Mouse (Mus musculus) gastrocnemius, postnatal 36 days (tissue): ENCODE measurements around the gene Apobec2. TPM values are rescaled to one million over a fixed set of nuclear protein-coding genes. Genes with fewer than 3 reads are reported as not detected.
"Not testable (repeated sequence)": the region's sequence is repeated elsewhere in the genome, so short reads cannot be mapped to it uniquely, and the experiment has no call there.

ENCODE experiments used
- DNase-seq, 2 experiments: peaks; one replicate each; pipeline ENCODE4 v3.0.0; 2022
- intact Hi-C: fragments of 180-260 bp; cut with DNase I; formaldehyde crosslinking; loops from one replicate; pipeline ENCODE4 v1.15.1; 2025
- long read RNA-seq, 2 experiments: library from polyadenylated mRNA; stranded (forward); transcript quantifications; one replicate each; pipeline ENCODE4 v2.0.0; 2021
- total RNA-seq, 2 experiments: library from RNA; stranded (reverse); gene quantifications; 2 replicates each; pipeline ENCODE4 v1.2.3; 2021

The Apobec2 gene
- total RNA-seq = 100 to 1,000 TPM; 445 to 493 TPM
- long read RNA-seq, experiment 1, transcript Apobec2-201 (3 exons, 1,420 nt) = major isoform, 427 of 5,734 reads
- long read RNA-seq, experiment 1, partial matches to known transcripts = 25 of 5,734 reads
- long read RNA-seq, experiment 1, other reads (novel, unspliced or antisense) = 5,280 of 5,734 reads
- long read RNA-seq, experiment 2, transcript Apobec2-201 (3 exons, 1,420 nt) = major isoform, 596 of 6,164 reads
- long read RNA-seq, experiment 2, partial matches to known transcripts = 23 of 6,164 reads
- long read RNA-seq, experiment 2, other reads (novel, unspliced or antisense) = 5,543 of 6,164 reads

DNA sequence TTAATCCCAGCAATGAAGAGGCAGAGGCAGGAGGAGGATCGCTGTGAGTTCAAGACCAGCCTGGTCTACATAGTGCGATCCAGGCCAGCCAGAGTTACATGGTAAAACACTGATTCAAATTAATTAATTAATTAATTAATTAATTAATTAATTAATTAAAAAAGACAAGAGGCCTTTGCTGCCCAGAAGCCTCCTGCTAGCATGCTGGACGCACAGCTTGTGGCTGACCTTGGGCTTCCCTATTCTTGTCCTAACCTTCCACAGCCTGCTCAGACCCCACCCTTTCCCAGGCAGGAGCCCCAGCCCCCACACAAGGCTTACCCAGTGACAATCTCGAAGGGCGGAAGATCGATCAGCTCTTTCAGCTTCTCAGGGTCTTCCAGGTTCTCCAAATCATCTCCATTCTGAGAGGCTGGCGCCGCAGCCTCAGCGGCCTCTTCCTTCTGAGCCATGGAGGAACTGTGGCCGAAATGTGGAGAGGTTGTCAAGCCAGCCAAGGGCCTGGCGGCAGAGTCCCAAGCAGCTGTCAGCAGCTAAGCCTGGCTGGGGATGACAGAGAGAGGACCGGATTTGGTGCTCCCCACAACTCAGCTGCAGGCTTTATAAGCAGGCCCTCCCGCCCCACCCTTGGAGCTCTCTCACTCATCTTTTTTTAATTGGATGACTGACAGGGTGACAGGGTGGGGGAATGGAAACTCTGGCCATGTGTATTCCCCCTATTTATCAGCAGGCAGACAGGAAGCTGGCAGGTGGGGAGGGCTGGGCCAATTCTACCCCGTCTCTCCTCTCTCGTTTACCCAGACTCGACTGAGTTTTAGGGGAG lies at the start of gene Apobec2:
Gene Apobec2, minus strand, starts transcription at position 773 of the 823 bp plus-strand sequence.
- intact Hi-C loops = no loop called here
- peak in 1 of 2 experiments; percentile 35 for DNase-seq

DNA sequence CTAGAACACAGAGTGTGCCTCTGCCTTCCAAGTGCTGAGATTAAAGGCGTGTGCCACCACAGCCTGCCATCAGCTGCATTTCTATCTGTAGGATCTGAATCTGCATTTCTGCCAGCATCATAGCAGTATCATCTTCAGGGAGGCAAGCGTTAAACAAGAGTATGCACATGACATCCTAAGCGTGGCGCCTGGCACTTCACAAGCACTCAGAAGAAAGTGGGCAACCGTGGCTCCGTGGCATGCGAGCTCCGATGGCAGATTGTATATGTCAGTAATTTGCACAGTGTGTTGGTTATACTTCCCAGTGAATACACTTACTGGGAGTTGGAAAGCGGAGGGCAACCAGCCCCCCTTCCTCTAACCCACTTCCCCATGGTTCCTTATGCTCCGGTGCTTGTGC lies 47.2 kb upstream of the Apobec2 start:
- intact Hi-C loops = no loop called here
- DNase-seq = no peak

DNA sequence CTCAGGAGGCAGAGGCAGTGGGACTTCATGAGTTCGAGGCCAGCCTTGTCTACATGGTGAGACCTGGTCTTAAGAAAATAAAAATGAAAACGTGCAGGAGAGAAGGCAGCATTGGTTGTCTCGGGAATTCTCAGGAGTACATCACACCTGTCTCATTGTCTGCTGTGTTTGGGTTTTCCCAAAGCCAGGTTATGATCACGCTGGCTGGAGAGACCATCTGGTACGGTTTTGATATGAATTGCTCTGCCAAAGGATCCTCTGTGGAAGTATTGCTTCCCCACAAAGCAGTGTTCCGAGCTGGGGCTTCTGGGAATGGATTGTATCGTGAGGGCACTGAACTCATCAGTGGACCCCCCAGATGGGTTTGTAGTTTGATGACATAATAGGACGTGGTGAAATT lies 42.7 kb upstream of the Apobec2 start:
- intact Hi-C loops = no loop called here
- DNase-seq = no peak

DNA sequence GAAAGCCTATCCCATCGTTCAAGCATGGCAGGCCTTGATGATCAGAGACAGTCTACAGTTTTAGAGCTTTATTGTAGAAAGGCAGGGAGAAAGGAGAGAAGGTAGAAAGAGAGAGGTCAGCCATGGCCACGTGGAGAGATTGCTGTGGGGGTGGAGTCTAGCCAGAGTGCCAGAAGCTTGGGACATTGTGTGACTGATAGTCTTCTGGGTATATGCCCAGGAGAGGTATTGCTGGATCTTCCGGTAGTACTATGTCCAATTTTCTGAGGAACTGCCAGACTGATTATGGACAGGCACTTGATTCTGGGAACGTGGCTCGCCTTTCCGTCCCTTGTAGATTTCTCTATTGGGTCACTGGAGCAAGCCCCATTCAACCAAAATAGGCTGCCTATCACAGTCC lies 41.6 kb upstream of the Apobec2 start:
- intact Hi-C loops, DNase-seq: not testable (repeated sequence)

DNA sequence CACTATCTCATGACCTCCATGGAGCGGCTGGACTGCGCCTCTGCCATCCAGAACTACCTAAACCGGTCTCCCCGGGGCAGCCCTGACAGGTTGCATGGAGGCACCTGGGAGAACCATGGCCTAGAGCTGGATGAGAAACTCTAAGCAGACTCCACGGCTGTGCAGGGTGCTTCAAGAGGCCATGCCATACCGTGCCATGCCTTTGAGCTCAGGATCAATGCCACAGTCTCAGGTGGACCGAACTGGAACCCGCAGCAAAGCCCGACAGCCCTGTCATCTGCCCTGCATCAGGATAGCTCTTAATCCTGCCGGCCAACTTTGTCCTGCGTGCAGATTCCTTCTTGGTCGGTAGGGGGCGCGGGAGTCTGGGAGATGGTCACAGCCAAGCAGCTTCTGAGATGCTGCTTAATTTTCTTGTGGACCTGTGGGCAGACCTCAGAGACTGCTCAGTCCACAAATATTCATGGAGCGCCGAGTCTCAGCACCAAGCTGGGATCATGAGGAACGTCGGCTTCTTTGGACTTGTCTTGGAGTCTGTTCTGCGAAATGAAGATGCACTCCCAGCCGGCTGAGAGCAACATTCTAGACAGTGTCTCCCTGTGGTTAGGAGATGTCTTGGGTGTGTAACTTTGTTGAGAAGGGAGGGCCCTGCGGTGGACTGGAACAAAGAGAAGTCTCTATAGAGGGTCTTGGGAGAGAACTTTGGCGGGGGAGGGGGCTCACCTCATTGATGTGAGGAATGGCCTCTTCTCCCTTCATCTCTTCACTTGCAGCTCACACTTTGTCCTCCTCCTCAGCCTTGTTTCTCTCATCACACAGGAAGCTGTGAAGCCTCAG lies 34.9 kb upstream of the Apobec2 start:
- intact Hi-C loops = loop anchor here (2.0 to 10.0 kb wide), 2 partner anchors 135 to 717 kb away; no protein-coding TSS in a partner anchor
- peak; percentile 70 to 75 for DNase-seq

DNA sequence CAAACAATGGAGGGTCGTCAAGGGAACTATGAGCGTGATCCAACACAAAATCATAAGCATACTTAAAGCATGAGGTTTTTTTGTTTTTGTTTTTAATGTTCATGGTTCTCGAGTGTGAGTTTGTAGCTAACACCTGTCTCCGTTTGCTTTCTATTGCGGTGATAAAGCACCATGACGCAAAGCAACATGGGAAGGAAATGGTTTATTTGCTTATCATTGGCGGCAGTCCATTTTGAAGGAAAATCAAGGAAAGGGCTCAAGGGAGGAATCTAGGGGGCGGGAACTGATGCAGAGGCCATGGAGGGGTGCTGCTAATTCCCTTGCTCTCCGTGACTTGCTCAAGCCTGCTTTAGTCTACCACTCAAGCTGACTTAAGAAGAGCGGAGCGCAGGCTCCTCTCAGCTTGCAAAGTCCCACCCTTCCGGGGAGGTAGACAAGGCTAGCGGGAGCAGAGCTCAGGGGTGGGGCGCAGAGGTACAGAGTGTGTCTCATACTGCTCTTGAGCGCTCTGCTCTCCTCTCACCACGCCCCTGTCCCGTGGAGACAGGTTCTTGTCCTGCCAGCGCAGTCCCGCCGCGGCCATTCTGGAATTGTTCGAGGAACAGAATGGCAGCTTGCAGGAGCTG lies 34.2 kb upstream of the Apobec2 start:
- intact Hi-C loops = loop anchor here (2.0 to 10.0 kb wide), 2 partner anchors 136 to 718 kb away; no protein-coding TSS in a partner anchor
- no peak for DNase-seq

DNA sequence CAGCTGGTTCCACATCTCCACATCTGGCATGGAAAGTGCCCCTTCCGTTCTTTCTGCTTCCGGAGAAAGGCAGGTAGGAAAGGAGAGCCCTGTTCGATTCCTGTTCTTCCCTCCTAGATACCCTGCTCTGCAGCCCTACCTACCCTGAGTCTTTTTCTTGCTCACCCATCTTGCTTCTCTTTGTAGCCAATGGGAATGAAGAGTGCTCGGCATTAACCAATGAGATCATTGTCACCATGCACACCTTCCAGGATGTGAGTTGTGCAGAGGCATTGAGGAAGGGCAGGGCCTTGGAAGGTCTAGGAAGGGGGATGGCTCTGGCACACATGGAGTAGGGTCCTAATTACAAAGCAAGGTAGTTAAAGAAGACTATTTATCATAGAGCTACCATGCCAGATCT lies 30.7 kb upstream of the Apobec2 start:
- no peak for DNase-seq
- intact Hi-C loops = loop anchor here (10.0 kb wide), 1 partner anchor 721 kb away; no protein-coding TSS in a partner anchor

DNA sequence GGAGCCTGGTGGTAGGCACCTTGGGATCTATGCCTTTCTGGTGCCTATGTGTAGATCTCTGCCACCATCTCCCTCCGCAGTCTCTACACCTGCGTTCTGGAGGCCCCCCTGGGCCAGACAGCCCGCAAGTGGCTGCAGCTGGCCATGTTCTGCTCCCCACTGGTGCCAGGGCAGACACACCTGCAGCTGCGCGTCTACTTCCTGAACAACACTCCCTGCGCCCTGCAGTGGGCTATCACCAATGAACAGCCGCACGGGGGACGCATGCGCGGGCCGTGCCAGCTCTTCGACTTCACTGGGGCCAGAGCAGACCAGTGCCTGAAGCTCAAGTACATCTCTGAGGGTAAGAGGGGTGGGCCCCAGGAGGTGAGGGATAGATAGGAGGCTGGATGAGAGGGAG lies 29.4 kb upstream of the Apobec2 start:
- intact Hi-C loops = loop anchor here (10.0 kb wide), 1 partner anchor 723 kb away; no protein-coding TSS in a partner anchor
- DNase-seq = no peak

DNA sequence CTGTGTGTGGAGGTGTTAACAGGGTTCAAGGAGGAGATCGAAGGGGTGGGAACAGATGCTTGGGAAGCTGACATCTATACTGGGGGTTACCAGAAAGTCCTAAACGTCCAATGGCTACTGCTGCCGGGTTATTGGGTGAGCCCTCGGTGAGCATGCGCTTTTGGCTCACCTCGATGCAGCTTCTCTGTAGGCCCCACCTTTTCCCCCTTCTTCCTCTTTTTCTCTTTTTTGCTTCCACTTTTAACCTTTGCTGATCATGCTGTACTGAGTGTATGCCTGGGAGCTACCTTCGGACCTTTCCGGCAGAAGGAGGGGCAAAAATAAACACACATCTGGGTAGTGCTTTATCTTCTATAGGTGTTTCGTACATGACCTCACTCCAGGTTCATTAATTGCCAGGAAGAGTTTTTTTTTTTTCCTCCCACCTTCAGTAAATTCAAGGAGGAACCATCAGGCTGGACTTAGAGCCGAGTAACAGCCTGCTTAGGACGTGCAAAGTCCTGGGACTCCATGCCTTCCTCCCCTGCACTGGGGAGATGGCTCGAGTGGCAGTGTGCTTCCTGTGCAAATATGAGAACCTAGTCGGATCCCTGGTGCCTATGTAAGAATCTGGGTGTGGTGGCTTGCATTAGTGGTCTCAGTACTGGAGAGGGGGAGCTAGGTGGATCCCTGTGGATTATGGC lies 25.4 kb upstream of the Apobec2 start:
- intact Hi-C loops = loop anchor here (10.0 kb wide), 1 partner anchor 183 kb away; no protein-coding TSS in a partner anchor
- DNase-seq = no peak

DNA sequence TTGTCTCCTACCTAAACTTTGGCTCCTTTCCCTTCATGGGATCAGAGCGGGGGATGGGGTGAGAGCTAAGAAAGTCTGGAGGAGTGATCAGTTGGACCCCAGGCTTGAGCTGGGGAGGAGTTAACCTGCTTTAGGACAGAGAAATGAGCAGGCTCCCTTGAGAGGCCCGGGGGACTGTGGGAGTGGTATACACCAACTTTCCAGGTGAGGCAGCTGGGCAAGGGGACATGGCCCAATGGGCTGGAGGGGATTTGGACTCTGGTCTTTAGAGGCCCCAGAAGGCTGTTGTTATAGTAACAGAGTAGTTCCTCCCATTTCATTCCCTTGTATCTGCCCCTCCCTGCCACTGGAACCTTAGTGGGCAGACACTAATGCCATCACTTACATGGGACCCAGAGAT lies 23.2 kb upstream of the Apobec2 start:
- intact Hi-C loops = loop anchor here (10.0 kb wide), 1 partner anchor 181 kb away; no protein-coding TSS in a partner anchor

DNA sequence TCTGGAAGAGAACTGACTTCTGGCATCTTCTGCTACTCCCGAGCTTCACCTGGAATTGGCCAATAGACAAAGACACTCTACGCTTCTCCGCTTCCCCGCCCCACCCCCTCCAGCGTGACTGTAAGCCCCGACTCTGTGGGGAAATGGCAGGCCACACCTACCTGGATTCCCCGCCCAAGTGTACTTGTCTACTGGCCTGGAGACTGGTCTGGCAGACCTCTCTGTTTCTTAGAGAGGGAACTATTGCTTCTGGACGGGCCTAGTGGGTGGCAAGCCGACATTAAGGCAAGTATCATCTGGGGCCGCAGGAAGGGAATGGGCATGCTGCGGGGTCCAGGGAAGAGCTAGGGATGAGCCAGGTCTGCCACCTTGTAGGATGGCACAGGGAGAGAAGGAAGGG lies 22.0 kb upstream of the Apobec2 start, which contains the start of gene Unc5cl:
Gene Unc5cl, plus strand, starts transcription at position 214 of the 400 bp plus-strand sequence.
- DNase-seq = no peak
- intact Hi-C loops = loop anchor here (10.0 kb wide), 1 partner anchor 180 kb away; no protein-coding TSS in a partner anchor

More for the DNA sequence above, 23.2 kb upstream of the Apobec2 start:
- no peak for DNase-seq

DNA sequence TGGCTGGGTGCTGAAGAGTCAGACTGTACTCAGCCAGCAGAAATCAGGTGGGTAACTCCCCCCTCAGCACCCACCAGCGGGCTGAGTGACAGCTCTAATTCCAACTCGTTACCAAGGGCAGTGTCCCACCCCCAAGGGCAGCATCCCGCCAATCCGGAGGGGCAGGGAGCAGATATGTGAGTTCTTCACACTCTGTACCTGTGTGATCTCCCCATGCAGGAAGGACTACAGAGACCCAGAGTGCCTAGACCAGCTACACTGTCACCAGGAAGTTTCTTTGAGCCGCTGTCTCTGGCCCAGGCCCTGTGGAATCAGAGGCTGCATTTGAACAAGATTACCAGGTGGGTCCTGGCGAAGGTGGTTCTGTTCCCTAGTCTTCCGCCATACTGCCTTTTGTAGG lies 21.5 kb upstream of the Apobec2 start:
- DNase-seq = no peak
- intact Hi-C loops = loop anchor here (10.0 kb wide), 1 partner anchor 179 kb away; no protein-coding TSS in a partner anchor

DNA sequence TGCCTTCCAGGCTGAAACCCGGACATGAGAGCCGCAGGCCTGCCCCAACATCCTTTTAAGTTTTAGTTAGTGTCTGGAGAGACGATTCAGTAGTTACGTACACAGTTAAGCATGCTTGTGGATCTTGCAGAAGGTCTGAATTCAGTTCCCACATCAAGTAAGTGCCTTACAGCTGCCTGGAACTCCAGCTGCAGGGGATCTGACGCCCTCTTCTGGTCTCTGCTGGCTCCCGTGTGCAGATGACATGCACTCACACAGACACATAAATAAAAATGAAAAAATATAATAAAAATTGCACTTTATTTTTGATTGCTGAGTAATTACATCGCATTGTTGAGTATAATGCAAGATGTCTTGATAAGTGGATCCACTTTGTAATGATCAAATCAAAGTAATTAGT lies 20.8 kb upstream of the Apobec2 start:
- DNase-seq = no peak
- intact Hi-C loops = loop anchor here (10.0 kb wide), 1 partner anchor 179 kb away; no protein-coding TSS in a partner anchor

DNA sequence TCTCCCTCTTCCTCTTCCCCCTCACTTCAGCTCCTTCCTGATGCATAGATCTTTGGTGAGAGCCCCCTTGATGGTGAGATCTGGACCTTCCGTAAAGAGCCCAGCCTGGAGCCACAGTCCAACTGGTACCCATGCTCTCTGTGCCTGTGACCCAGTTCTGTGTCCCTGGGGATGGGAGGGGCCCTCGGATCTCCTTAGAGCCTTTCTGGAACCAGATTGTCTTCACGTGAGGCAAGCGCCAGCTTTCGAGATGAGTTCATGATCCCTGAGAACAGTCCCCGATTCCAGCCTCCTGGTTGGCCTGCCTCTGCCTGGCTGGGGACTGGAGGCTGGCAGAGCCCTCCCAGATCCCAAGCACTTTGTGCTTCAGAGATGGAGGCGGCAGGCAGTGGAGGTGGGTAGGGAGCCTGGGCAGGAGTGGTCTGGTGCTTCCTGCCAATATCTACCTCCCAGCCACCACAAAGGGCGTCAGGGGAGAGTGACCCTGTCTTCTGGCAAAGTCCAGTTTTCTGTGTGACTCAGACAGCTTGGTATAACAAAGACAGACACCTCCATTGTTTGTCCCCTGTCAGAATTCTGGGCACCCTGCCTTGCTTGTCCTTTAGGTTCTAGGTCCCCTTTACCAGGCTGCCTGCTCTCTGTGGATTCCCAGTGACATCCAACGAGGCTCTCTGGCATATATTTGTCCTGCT lies 19.2 kb upstream of the Apobec2 start:
- DNase-seq = no peak
- intact Hi-C loops = loop anchor here (10.0 kb wide), 1 partner anchor 177 kb away; no protein-coding TSS in a partner anchor

DNA sequence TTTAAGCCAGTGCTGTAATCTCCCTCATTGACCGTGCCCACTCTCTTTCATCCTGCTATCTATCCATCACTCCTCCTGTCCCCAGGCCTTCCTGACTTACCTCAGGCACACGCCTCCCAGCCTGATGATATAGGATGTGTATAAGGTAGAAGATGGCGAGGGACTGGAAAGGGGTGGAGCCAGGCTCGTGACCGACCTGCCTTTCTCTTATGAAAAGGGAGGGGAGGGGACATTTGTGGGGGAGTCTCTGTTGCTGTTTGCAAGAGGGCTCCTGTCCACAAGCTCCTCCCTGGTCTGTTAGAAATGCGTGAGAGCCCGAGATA lies 18.6 kb upstream of the Apobec2 start, which contains the start of gene Tspo2:
Gene Tspo2, minus strand, starts transcription at position 170 of the 323 bp plus-strand sequence.
- intact Hi-C loops = loop anchor here (10.0 kb wide), 1 partner anchor 177 kb away; no protein-coding TSS in a partner anchor

DNA sequence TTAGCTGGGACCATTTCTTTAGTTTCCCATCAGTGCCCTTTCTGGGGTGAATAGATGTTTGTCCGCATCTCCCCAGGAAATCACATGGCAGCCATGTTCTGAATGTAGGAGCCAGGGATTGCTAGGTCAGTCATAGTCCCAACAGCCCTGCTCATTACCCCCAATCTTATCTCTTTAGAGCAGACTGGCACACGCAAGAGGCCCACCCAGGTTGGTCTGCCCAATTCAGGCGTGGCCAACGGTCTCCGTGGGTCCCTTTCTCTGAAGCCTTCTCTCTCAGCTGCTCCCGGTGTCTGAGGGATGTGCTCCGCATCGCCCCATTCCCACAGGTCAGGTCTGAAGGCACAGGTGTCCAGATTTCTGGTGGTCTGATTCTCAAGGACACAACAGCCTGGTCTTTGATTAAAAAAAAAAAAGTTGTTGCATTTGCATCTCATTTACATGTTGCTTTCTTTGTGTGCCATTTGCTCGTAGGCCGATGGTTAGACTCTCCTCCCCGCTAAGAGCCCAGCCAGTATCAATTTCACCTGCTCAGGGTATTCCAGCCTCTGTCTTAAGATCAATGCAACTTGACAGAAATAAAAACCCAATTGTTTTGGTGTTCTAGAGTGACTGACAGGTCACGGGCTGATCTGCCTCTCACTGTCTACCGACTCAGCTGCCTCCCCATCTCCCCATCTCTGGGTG lies 18.1 kb upstream of the Apobec2 start:
- intact Hi-C loops = loop anchor here (10.0 kb wide), 1 partner anchor 176 kb away; no protein-coding TSS in a partner anchor
- no peak for DNase-seq

More for the DNA sequence above, 18.6 kb upstream of the Apobec2 start, which contains the start of gene Tspo2:
- DNase-seq = no peak

DNA sequence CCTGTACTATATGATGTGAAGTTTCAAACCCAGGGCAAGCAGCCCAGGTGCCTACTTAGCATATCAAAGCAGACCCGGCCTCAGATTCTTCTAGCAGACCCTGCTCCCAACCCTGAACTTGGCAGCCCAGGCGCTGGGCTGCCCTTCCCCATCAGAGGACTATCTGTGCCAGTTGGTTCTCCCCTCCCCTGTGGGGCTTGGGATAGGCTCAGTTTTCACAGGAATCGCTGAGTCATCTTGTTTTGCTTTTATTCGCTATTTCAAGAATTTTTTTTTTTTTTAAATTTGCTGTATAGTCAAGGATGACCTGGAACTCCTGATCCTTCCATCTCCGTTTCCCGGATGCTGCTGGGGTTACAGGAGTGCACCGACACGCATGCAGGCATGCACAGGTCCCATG lies 14.9 kb upstream of the Apobec2 start:
- no peak for DNase-seq
- intact Hi-C loops = no loop called here
